Mouse (Mus musculus) hindbrain, embryonic 14.5 days (tissue): ENCODE data around the gene Gins3. TPM values are rescaled to one million over a fixed set of nuclear protein-coding genes. Genes with fewer than 3 reads are reported as not detected.

ENCODE experiments used
- ATAC-seq: fragments of 200-750 bp; cut with Nextera tagmentation; 2 replicates; pipeline ENCODE4 v1.8.0; 2017; ENCODE audit warnings: moderate number of reproducible peaks, mild to moderate bottlenecking, moderate TSS enrichment, moderate library complexity; ENCODE audit not compliant: low FRiP score
- DNase-seq: peaks from one replicate; pipeline ENCODE4 v3.0.0-alpha.2; 2015; ENCODE audit warnings: low spot score
- H3K27ac ChIP-seq: fragments of 300-500 bp; sonication (generic); 2 replicates; pipeline ENCODE4 v1.5.1; 2014; ENCODE audit warnings: mild to moderate bottlenecking, moderate library complexity
- H3K27me3 ChIP-seq: fragments of 300-500 bp; sonication (generic); 2 replicates; pipeline ENCODE4 v1.6.1; 2014; ENCODE audit warnings: mild to moderate bottlenecking, low read length, mixed read lengths; ENCODE audit not compliant: control insufficient read depth, insufficient read depth
- H3K36me3 ChIP-seq: fragments of 300-500 bp; sonication (generic); replicated peaks from 2 replicates; pipeline ENCODE4 v1.6.1; 2014; ENCODE audit not compliant: control insufficient read depth, insufficient read depth
- H3K4me1 ChIP-seq: fragments of 300-500 bp; sonication (generic); replicated peaks from 2 replicates; pipeline ENCODE4 v1.6.1; 2014; ENCODE audit warnings: antibody characterized with exemption, low read length, mixed read lengths; ENCODE audit not compliant: control insufficient read depth, insufficient read depth
- H3K4me2 ChIP-seq: fragments of 300-500 bp; sonication (generic); replicated peaks from 2 replicates; pipeline ENCODE4 v1.6.1; 2014; ENCODE audit warnings: mild to moderate bottlenecking, moderate library complexity
- H3K4me3 ChIP-seq: fragments of 300-500 bp; sonication (generic); replicated peaks from 2 replicates; pipeline ENCODE4 v1.5.1; 2014; ENCODE audit warnings: mild to moderate bottlenecking, low read length
- H3K9ac ChIP-seq: fragments of 300-500 bp; sonication (generic); 2 replicates; pipeline ENCODE4 v1.6.1; 2014
- H3K9me3 ChIP-seq: fragments of 300-500 bp; sonication (generic); 2 replicates; pipeline ENCODE4 v1.6.1; 2016; ENCODE audit warnings: low read length; ENCODE audit not compliant: control insufficient read depth
- WGBS: fragments of 180-500 bp; shearing (Covaris S2); extraction: QIAGEN DNeasy Blood & Tissue Kit; methylation state at CpG from one replicate; pipeline ENCODE4 v1.1.7; 2014; 5-methylcytosine and 5-hydroxymethylcytosine counted together
- polyA plus RNA-seq: library from polyadenylated mRNA; unstranded; fragments of >200 nt; fragmentation: Nextera tagmentation; extraction: Ambion mirVana; gene quantifications from 2 replicates; pipeline ENCODE4 v1.2.1, GENCODE M21; 2014

Gene Gins3
- polyA plus RNA-seq, 1 experiment from 2014 or later = 7.8 TPM

DNA sequence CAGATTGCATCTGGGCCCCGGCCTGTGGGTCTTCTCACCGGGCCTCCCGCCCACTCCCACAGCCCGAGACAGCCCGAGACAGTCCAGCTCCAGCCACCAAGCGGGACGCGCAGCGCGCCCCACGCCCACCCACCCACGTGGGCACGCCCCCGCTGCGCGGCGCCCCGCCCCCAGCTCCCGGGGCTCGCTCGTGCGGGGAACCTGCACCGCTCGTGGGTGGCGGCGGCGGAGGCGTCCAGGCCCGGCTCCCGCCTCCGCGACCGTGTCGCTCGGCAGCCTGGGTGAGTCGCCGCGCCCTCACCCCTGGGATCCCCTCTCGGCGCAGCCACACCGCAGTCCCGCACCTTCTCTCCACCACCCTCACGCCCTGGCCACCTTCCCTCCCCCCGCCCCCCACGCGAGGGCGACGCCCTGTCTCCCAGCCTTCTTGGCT lies 44.4 kb downstream of the Gins3 start:
- Histone ChIP-seq H3K4me3 (peak overlapping the region; percentile 77), H3K27me3 (peaks cover 26% of the 10 kb centered on the region; the same call in 1 of the 2 replicates), H3K4me2 (peak overlapping the region; percentile 81), H3K4me1 (peaks cover 13% of the 10 kb centered on the region), H3K36me3 (no peaks in the 10 kb centered on the region), H3K9me3 (no peaks in the 10 kb centered on the region), H3K27ac (peak overlapping the region; percentile 72), H3K9ac (peak overlapping the region; percentile 88)
- DNase-seq (peak; percentile 59), ATAC-seq (peak; percentile 79)
- WGBS = 0% methylated on average over 21 of the region's 48 CpGs

DNA sequence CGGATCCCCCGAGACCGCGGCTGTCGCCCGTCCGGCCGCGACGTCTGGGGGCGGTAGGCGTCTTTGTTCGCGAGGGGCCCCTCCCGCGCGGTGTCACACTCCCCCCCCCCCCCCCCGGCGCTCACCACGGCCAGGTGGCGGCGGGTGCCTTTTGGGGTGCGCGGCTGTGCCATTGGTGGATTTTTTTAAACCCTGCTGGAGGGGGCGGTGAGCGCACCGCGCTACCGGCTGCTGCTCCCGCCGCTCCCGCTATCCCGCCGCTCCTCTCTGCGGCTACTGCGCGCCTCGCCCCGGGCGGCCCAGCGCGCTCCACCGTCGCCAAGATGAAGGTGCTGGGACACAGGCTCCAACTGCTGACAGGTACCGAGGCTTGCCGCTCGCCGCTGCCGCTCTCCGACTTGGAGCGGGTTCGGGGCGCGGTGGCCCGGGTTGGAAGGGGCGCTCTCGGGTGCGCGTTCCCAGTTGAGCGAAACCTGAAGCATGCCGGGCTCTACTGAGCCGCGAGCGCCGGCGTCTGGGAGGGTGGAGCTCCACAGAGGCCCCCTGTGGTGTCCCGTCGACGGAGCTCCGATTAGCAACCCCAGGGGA lies 44.9 kb downstream of the Gins3 start:
- Histone ChIP-seq H3K4me1 (peaks cover 13% of the 10 kb centered on the region), H3K27ac (peak overlapping the region; percentile 72), H3K4me2 (peak overlapping the region; percentile 81), H3K9me3 (no peaks in the 10 kb centered on the region), H3K27me3 (peaks cover 26% of the 10 kb centered on the region; the same call in 1 of the 2 replicates), H3K9ac (peak overlapping the region; percentile 88), H3K36me3 (no peaks in the 10 kb centered on the region), H3K4me3 (peak overlapping the region; percentile 77)
- ATAC-seq = peak; percentile 60
- 1% methylated on average over 65 of the region's 70 CpGs for WGBS
- peak; percentile 45 for DNase-seq

DNA sequence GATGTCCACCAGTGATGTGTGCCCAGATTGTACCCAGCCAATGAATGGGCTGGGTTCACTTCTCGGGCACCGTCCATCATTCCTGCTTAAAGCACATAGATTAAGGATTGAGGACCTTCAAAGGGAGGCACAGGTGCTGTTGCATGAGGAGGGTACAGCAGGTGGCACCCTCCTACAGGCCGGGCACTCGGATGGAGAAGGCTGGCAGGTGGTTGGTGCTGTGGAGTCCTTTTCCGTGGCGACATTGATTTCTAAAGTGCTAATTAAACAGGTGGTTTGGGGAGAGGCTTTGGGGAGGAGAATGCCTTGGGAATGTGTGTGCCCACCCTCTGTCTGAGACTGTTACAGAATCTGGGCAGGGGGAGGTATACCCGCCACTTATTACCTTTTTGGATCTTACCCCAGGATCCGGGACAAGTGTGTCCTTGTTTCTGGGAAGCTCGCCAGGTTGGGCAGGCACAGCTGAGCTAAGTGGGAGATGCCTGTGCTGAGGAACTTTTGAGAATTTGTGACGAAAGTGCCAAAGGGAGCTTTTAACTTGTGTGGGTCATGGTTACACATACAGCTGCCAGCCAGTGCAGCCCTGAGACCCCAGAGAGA lies 54.9 kb downstream of the Gins3 start:
- Histone ChIP-seq H3K9ac (no peak overlapping the region), H3K4me2 (no peak overlapping the region), H3K4me3 (no peak overlapping the region), H3K27ac (no peak overlapping the region), H3K36me3 (no peaks in the 10 kb centered on the region), H3K27me3 (no peaks in the 10 kb centered on the region), H3K4me1 (no peaks in the 10 kb centered on the region), H3K9me3 (no peaks in the 10 kb centered on the region)
- no peak for DNase-seq
- ATAC-seq = no peak
- 81% methylated on average over 10 of the region's 10 CpGs for WGBS

DNA sequence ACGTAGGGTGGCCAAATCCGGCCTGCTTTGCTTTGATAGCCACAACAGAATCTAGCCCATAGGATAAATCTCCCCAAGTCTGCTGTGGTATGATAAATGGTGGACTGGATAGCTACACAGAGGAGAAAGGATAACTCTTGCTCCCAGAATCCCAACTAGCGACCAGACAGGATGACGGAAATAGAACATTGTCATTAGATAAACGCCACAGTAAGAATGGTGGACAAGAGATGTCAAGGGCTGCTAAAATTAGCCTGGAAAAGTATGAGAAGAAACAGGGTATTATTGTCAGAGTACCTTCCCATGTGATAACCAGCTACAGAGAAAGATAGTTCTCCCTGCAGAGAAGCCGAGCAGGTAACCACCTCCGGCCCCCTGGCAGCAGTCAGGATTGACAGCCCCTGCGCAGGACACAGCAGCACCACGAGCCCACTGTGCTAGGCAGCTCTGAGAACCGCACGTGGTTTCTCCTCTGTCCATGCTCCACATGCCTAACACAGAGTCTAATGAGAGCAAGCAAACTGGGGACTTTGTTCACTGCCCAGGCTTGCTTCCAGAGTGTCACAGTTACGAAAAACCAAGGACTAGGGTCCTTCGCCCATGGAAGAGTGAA lies 57.8 kb downstream of the Gins3 start:
- 88% methylated on average over 13 of the region's 13 CpGs for WGBS
- ATAC-seq (no peak), DNase-seq (no peak)
- Histone ChIP-seq H3K4me1 (peaks cover 14% of the 10 kb centered on the region), H3K4me2 (no peak overlapping the region), H3K4me3 (no peak overlapping the region), H3K27me3 (no peaks in the 10 kb centered on the region), H3K9me3 (no peaks in the 10 kb centered on the region), H3K9ac (no peak overlapping the region), H3K27ac (no peak overlapping the region), H3K36me3 (no peaks in the 10 kb centered on the region)

DNA sequence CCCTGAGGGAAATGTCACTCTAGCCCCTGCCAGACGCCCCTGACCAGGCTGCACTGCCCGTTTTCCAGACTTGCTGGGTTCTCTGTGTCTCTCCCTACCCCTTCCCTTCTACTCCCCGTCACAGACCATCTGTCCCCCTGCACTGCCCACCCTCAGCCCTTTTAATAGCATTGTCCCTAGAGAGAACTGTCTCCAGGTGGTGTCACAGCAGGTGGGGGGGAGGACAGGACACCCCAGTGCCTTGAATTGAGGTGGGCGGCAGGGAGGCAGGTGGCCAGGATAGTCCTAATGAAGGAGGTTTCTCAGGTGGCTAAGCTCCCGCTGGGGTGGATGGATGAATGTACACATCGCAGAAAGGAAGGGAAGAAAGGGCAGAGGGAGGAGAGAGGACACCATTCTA lies 61.4 kb downstream of the Gins3 start:
- Histone ChIP-seq H3K4me1 (peaks cover 18% of the 10 kb centered on the region), H3K27me3 (no peaks in the 10 kb centered on the region), H3K36me3 (no peaks in the 10 kb centered on the region), H3K27ac (no peak overlapping the region), H3K9me3 (no peaks in the 10 kb centered on the region), H3K4me2 (no peak overlapping the region), H3K4me3 (no peak overlapping the region), H3K9ac (peak overlapping the region; percentile 44)
- 5% methylated on average over 5 of the region's 6 CpGs for WGBS
- no peak for DNase-seq
- ATAC-seq = no peak

Other genes with a start within 250 kb of the Gins3 start
- gene Cfap20, start 198.6 kb upstream of the Gins3 start, polyA plus RNA-seq = 128 and 139 TPM in 2 replicates
- gene Csnk2a2, start 143.4 kb upstream of the Gins3 start, polyA plus RNA-seq = 15.8 and 16.1 TPM in 2 replicates
- 3.1 and 3.4 TPM in 2 replicates for gene Ccdc113, start 99.4 kb upstream of the Gins3 start, polyA plus RNA-seq
- not detected in 2 replicates for gene Prss54, start 57.1 kb upstream of the Gins3 start, polyA plus RNA-seq
- 397 and 490 TPM in 2 replicates for gene Ndrg4, start 43.5 kb downstream of the Gins3 start, polyA plus RNA-seq
- gene Setd6, start 82.4 kb downstream of the Gins3 start, polyA plus RNA-seq = 27.0 and 31.7 TPM in 2 replicates
- 61.9 and 70.5 TPM in 2 replicates for gene Cnot1, start 174.0 kb downstream of the Gins3 start, polyA plus RNA-seq
- 259 and 266 TPM in 2 replicates for gene Sap18b, start 191.9 kb downstream of the Gins3 start, polyA plus RNA-seq
- gene Slc38a7, start 220.1 kb downstream of the Gins3 start, polyA plus RNA-seq = 22.9 and 26.7 TPM in 2 replicates